Mouse (Mus musculus) myocyte (in vitro differentiated cells): ENCODE results near the gene Dbt. TPM values are rescaled to one million over a fixed set of nuclear protein-coding genes. Genes with fewer than 3 reads are reported as not detected.
A peak's percentile ranks its signal among the peaks of the same experiment; 100 is the strongest.
"Not testable (repeated sequence)": the region's sequence is repeated elsewhere in the genome, so short reads cannot be mapped to it uniquely, and the experiment has no call there.

Experiments
- H3K27me3 ChIP-seq: one replicate; pipeline ENCODE4 v1.6.1; 2011; ENCODE audit not compliant: control insufficient read depth, insufficient read depth, insufficient read length
- H3K36me3 ChIP-seq: one replicate; pipeline ENCODE4 v1.6.1; 2011; ENCODE audit not compliant: control insufficient read depth, insufficient read depth
- H3K4me2 ChIP-seq: one replicate; pipeline ENCODE4 v1.6.1; 2011; ENCODE audit warnings: low read depth, control low read depth
- H3K4me3 ChIP-seq: one replicate; pipeline ENCODE4 v1.5.1; 2011; ENCODE audit warnings: mild to moderate bottlenecking, control low read depth, moderate library complexity
- H3K79me2 ChIP-seq: one replicate; pipeline ENCODE4 v1.6.1; 2011; ENCODE audit not compliant: control insufficient read depth, insufficient read depth
- H3ac ChIP-seq: one replicate; pipeline ENCODE4 v1.6.1; 2011; ENCODE audit not compliant: control insufficient read depth, insufficient read length
- CEBPB ChIP-seq: IDR thresholded peaks from 2 replicates; pipeline ENCODE4 v1.6.1; 2011; ENCODE audit warnings: mild to moderate bottlenecking, moderate library complexity; ENCODE audit not compliant: poor library complexity, insufficient read depth, severe bottlenecking
- E2F4 ChIP-seq: IDR thresholded peaks from one replicate; pipeline ENCODE4 v1.6.1; 2011; ENCODE audit warnings: mild to moderate bottlenecking, control low read depth, moderate library complexity; ENCODE audit not compliant: insufficient read depth
- MAX ChIP-seq: IDR thresholded peaks from one replicate; pipeline ENCODE4 v1.6.1; 2011; ENCODE audit warnings: low read depth, mild to moderate bottlenecking, control low read depth
- MYOD1 ChIP-seq, 3 experiments: IDR thresholded peaks; one replicate each; pipeline ENCODE4 v1.6.1; 2011; ENCODE audit warnings: control low read depth in 2 of 3, low read depth in 2 of 3, mild to moderate bottlenecking in 2 of 3, moderate library complexity in 1 of 3; ENCODE audit not compliant: insufficient read length in 2 of 3, control insufficient read depth in 1 of 3
- MYOG ChIP-seq, 3 experiments: IDR thresholded peaks; one replicate each; pipeline ENCODE4 v1.6.1; 2011; ENCODE audit warnings: control low read depth in 2 of 3, low read depth in 2 of 3, mild to moderate bottlenecking in 2 of 3; ENCODE audit not compliant: insufficient read length in 2 of 3, control insufficient read depth in 1 of 3, insufficient read depth in 1 of 3
- POLR2A ChIP-seq: IDR thresholded peaks from one replicate; pipeline ENCODE4 v1.6.1; 2011; ENCODE audit warnings: low read depth, mild to moderate bottlenecking, control low read depth, moderate library complexity; ENCODE audit not compliant: insufficient read length
- POLR2AphosphoS2 ChIP-seq: IDR thresholded peaks from one replicate; pipeline ENCODE4 v1.6.1; 2011; ENCODE audit warnings: low read depth, control low read depth; ENCODE audit not compliant: insufficient read length
- REST ChIP-seq: IDR thresholded peaks from one replicate; pipeline ENCODE4 v1.6.1; 2011; ENCODE audit warnings: mild to moderate bottlenecking, control low read depth, moderate library complexity; ENCODE audit not compliant: insufficient read depth, insufficient read length
- SRF ChIP-seq: IDR thresholded peaks from one replicate; pipeline ENCODE4 v1.6.1; 2011; ENCODE audit warnings: low read depth; ENCODE audit not compliant: control insufficient read depth, insufficient read length
- TCF12 ChIP-seq: IDR thresholded peaks from one replicate; pipeline ENCODE4 v1.6.1; 2011; ENCODE audit warnings: mild to moderate bottlenecking, control low read depth; ENCODE audit not compliant: poor library complexity, insufficient read depth, severe bottlenecking
- TCF3 ChIP-seq: IDR thresholded peaks from one replicate; pipeline ENCODE4 v1.6.1; 2011; ENCODE audit warnings: low read depth, control low read depth; ENCODE audit not compliant: insufficient read length
- USF1 ChIP-seq: IDR thresholded peaks from one replicate; pipeline ENCODE4 v1.6.1; 2011; ENCODE audit warnings: low read depth, mild to moderate bottlenecking, control low read depth, moderate library complexity
- polyA plus RNA-seq: library from polyadenylated mRNA; unstranded; fragments of >200 nt; fragmentation: generic; extraction: Trizol; gene quantifications from one replicate; pipeline ENCODE4 v1.2.1, GENCODE M21; 2012; ENCODE audit warnings: missing spikeins

The Dbt gene
- polyA plus RNA-seq, 1 experiment: 4.2 TPM

DNA sequence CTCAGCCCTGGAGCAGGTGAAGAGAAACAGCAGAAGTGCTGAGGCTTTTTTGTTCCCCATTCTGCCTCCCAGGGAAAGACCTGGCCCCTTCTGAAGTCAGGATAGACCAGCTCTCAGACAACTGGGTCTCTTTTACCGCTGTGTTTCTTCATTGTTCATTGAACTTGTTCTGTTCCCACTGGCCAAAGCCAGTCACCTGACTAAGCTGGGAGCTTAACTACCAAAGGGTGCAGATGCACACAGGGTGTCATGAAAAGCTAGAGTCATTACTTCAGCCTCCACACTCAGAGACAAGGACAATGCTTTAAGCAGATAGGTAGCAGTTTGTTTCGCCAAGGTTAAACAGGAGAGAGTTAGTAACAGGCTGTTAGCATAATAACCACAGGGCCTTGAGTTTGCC lies 29.2 kb downstream of the Dbt start:
- Histone ChIP-seq H3ac (no peak overlapping the region), H3K27me3 (no peaks in the 10 kb centered on the region), H3K36me3 (peaks cover 7% of the 10 kb centered on the region), H3K4me3 (no peak overlapping the region), H3K79me2 (no peaks in the 10 kb centered on the region), H3K4me2 (no peak overlapping the region)
- TF ChIP-seq TCF12 (no peak), TCF3 (no peak), POLR2A (no peak)

GRCm38 (mm10) chr3:116542532-116542931 lies 29.7 kb downstream of the Dbt start:
- H3K4me2 ChIP-seq: no peak overlapping the region
- no peaks in the 10 kb centered on the region for H3K79me2 ChIP-seq
- peaks cover 7% of the 10 kb centered on the region for H3K36me3 ChIP-seq
- TF ChIP-seq TCF12 (no peak), TCF3 (no peak), POLR2AphosphoS2 (no peak), MYOD1 (IDR thresholded peaks at IDR 0.05; ENCODE audit: control insufficient read depth in 1 of 3, insufficient read length in 2 of 3, low read depth in 2 of 3) (no peak), MYOG (IDR thresholded peaks at IDR 0.05; ENCODE audit: control insufficient read depth in 1 of 3, insufficient read depth in 1 of 3, insufficient read length in 2 of 3, low read depth in 2 of 3) (no peak), MAX (no peak)
- no peak overlapping the region for H3ac ChIP-seq
- H3K27me3 ChIP-seq: no peaks in the 10 kb centered on the region
- H3K4me3 ChIP-seq: no peak overlapping the region

DNA sequence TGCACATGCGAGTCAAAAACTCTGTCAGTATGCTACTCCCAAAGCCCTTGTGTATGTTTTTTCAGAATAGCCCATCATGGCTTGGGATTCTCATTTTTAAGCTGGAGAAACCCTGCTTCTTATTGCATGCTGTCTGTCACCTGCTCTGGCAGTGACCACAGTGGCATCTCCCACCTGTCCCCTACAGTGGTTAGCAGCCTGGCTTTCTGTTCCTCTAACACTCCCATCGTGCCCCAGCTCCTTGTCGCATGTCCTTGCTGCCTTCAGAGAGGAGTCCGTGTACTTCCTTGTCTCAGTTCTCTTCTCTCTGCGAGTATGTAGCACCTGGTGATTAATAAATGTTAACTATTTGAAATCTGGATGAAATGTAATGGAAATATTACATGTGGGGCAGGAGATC lies 34.6 kb downstream of the Dbt start:
- H3K36me3 ChIP-seq: no peaks in the 10 kb centered on the region
- TF ChIP-seq CEBPB: no peak
- peak in 2 of 3 experiments; percentile 61 to 82 for TF ChIP-seq MYOG (IDR thresholded peaks at IDR 0.05; ENCODE audit: control insufficient read depth in 1 of 3, insufficient read depth in 1 of 3, insufficient read length in 2 of 3, low read depth in 2 of 3)
- peak in 2 of 3 experiments; percentile 62 to 67 for TF ChIP-seq MYOD1 (IDR thresholded peaks at IDR 0.05; ENCODE audit: control insufficient read depth in 1 of 3, insufficient read length in 2 of 3, low read depth in 2 of 3)
- no peak for TF ChIP-seq REST
- no peak for TF ChIP-seq POLR2AphosphoS2
- TF ChIP-seq E2F4: no peak
- no peak overlapping the region for H3K4me3 ChIP-seq
- H3K4me2 ChIP-seq: no peak overlapping the region
- H3ac ChIP-seq: no peak overlapping the region
- H3K27me3 ChIP-seq: no peaks in the 10 kb centered on the region
- no peaks in the 10 kb centered on the region for H3K79me2 ChIP-seq

DNA sequence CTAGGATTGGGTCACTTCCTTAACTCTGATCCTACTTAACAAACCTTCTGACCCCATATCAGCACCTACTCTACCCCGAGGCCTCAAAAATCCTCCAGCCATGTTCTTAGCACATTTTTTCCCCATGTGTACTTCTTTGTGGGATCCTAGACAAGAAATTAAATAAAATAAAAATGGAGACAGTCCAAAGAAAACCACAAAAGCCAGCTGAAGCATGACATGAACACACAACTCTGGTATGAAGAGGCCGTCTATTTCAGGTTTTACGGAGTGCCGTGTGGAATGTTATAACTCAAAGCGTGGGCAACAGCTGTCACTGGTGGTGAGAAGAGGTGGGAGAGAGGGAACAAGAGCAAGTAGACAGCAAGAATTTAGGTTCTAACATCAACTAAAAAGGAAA lies 38.5 kb downstream of the Dbt start:
- no peak overlapping the region for H3K4me2 ChIP-seq
- no peaks in the 10 kb centered on the region for H3K36me3 ChIP-seq
- no peak overlapping the region for H3ac ChIP-seq
- no peaks in the 10 kb centered on the region for H3K79me2 ChIP-seq
- H3K27me3 ChIP-seq: no peaks in the 10 kb centered on the region
- TF ChIP-seq MYOD1 (IDR thresholded peaks at IDR 0.05; ENCODE audit: control insufficient read depth in 1 of 3, insufficient read length in 2 of 3, low read depth in 2 of 3) (peak; percentile 57 to 87 (median 86)), TCF12 (peak; percentile 48), MYOG (IDR thresholded peaks at IDR 0.05; ENCODE audit: control insufficient read depth in 1 of 3, insufficient read depth in 1 of 3, insufficient read length in 2 of 3, low read depth in 2 of 3) (peak in 2 of 3 experiments; percentile 76), CEBPB (no peak)
- no peak overlapping the region for H3K4me3 ChIP-seq

DNA sequence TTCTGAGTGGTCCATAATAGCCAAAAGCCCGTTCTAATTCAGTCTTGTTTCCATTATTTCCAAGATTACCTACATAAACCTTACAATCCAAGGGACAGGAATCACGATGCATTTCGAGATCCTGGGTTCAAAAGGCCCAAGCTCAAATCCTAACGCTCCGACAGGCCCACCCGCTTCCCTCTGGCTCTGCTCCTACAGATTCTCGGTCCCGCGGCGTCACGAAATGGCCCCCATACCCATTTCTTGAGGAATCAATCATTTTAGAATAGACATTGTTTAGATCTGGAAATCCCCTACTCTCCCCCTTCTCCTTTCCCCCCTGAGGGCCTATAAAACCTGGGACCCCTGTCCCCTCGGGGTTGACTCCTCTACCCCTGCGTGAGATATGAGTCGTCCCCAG lies 48.4 kb downstream of the Dbt start:
- not testable (repeated sequence) for H3K79me2 ChIP-seq, H3ac ChIP-seq, H3K4me3 ChIP-seq, H3K4me2 ChIP-seq, H3K36me3 ChIP-seq, H3K27me3 ChIP-seq

GRCm38 (mm10) chr3:116562408-116563094 lies 49.7 kb downstream of the Dbt start, which contains the start of gene Lrrc39:
Lrrc39 (plus strand) TSS chr3:116562973.
- TF ChIP-seq E2F4 (no peak), REST (no peak), USF1 (peak; percentile 90), SRF (no peak), CEBPB (no peak), MYOG (IDR thresholded peaks at IDR 0.05; ENCODE audit: control insufficient read depth in 1 of 3, insufficient read depth in 1 of 3, insufficient read length in 2 of 3, low read depth in 2 of 3) (no peak), POLR2A (no peak)
- peak within 1 kb of the TSS; percentile 73 for H3K4me2 ChIP-seq
- no peak within 1 kb of the TSS for H3K4me3 ChIP-seq
- H3K36me3 ChIP-seq: no peaks in the 10 kb centered on the region
- no peaks in the 10 kb centered on the region for H3K79me2 ChIP-seq
- no peaks in the 10 kb centered on the region for H3K27me3 ChIP-seq
- no peak within 1 kb of the TSS for H3ac ChIP-seq
